Mouse (Mus musculus): ENCODE data around the gene Pdxk. TPM values are rescaled to one million over a fixed set of nuclear protein-coding genes. Genes with fewer than 3 reads are reported as not detected.
A peak's percentile ranks its signal among the peaks of the same experiment; 100 is the strongest.
"Not testable (repeated sequence)": the region's sequence is repeated elsewhere in the genome, so short reads cannot be mapped to it uniquely, and the experiment has no call there.

The Pdxk gene
- polyA plus RNA-seq (2016; fragmentation: Nextera tagmentation; extraction: Ambion mirVana) = 9.0 and 10.0 TPM in 2 replicates

GRCm38 (mm10) chr10:78464792-78465207, at the start of gene Pdxk:
Gene Pdxk (minus strand): TSS chr10:78464975.
- H3K9ac ChIP-seq = peak within 1 kb of the TSS; percentile 65
- whole genome bisulfite sequencing = under 1% methylated on average over 35 of the region's 35 CpGs
- H3K4me1 ChIP-seq = peaks cover 9% of the 10 kb centered on the region
- H3K4me3 ChIP-seq (replicated peaks) = peak within 1 kb of the TSS; percentile 67
- ATAC-seq (ENCODE audit: low FRiP score) = peak; percentile 94
- H3K27me3 ChIP-seq = peaks cover 6% of the 10 kb centered on the region; the same call in 1 of the 2 replicates
- H3K9me3 ChIP-seq = no peaks in the 10 kb centered on the region
- H3K4me2 ChIP-seq = peak within 1 kb of the TSS; percentile 99
- H3K27ac ChIP-seq = no peak within 1 kb of the TSS
- H3K36me3 ChIP-seq (replicated peaks) = no peaks in the 10 kb centered on the region

GRCm38 (mm10) chr10:78502986-78503733, 38.4 kb upstream of the Pdxk start:
- no peaks in the 10 kb centered on the region for H3K27me3 ChIP-seq
- no peaks in the 10 kb centered on the region for H3K9me3 ChIP-seq
- no peaks in the 10 kb centered on the region for H3K36me3 ChIP-seq (replicated peaks)
- H3K4me2 ChIP-seq = no peak overlapping the region
- H3K4me1 ChIP-seq = no peaks in the 10 kb centered on the region
- no peak overlapping the region for H3K9ac ChIP-seq
- ATAC-seq (ENCODE audit: low FRiP score) = no peak
- no peak overlapping the region for H3K4me3 ChIP-seq (replicated peaks)
- H3K27ac ChIP-seq = no peak overlapping the region
- WGBS = 77% methylated on average over 6 of the region's 6 CpGs

- ATAC-seq (ENCODE audit: low FRiP score) = peak; percentile 89
- Histone ChIP-seq H3K27me3 (peaks cover 32% of the 10 kb centered on the region), H3K36me3 (replicated peaks) (no peaks in the 10 kb centered on the region), H3K4me3 (replicated peaks) (peak overlapping the region; percentile 15; the same call in 1 of the 2 replicates), H3K4me1 (no peaks in the 10 kb centered on the region; the same call in 1 of the 2 replicates), H3K9me3 (no peaks in the 10 kb centered on the region), H3K4me2 (peak overlapping the region; percentile 47), H3K9ac (0 out of 2 replicates have a peak overlapping the region, but pooled peaks have one; percentile 1), H3K27ac (no peak overlapping the region)
- 10% methylated on average over 26 of the region's 26 CpGs for WGBS
These were observed 22.8 kb upstream of the Pdxk start for GRCm38 (mm10) chr10:78487431-78488086.

GRCm38 (mm10) chr10:78486871-78487270, 22.1 kb upstream of the Pdxk start:
- no peak for ATAC-seq (ENCODE audit: low FRiP score)
- Histone ChIP-seq H3K27me3 (peaks cover 37% of the 10 kb centered on the region), H3K9ac (no peak overlapping the region), H3K4me3 (replicated peaks) (no peak overlapping the region), H3K4me2 (no peak overlapping the region), H3K9me3 (no peaks in the 10 kb centered on the region), H3K36me3 (replicated peaks) (no peaks in the 10 kb centered on the region), H3K27ac (no peak overlapping the region), H3K4me1 (peaks cover 5% of the 10 kb centered on the region)
- WGBS = 69% methylated on average over 5 of the region's 5 CpGs

- not testable (repeated sequence) for H3K4me1 ChIP-seq; ATAC-seq (ENCODE audit: low FRiP score); H3K9me3 ChIP-seq; H3K4me2 ChIP-seq; H3K27ac ChIP-seq; H3K9ac ChIP-seq; H3K36me3 ChIP-seq (replicated peaks); H3K4me3 ChIP-seq (replicated peaks)
- H3K27me3 ChIP-seq = peaks cover 44% of the 10 kb centered on the region
- 74% methylated on average over 2 of the region's 2 CpGs for WGBS
These were observed 20.6 kb upstream of the Pdxk start for GRCm38 (mm10) chr10:78485369-78485768.

GRCm38 (mm10) chr10:78481928-78482499, 17.2 kb upstream of the Pdxk start:
- no peak overlapping the region for H3K27ac ChIP-seq
- H3K27me3 ChIP-seq = peaks cover 33% of the 10 kb centered on the region
- peak overlapping the region; percentile 52 for H3K4me3 ChIP-seq (replicated peaks)
- H3K4me1 ChIP-seq = peaks cover 10% of the 10 kb centered on the region
- H3K9me3 ChIP-seq = no peaks in the 10 kb centered on the region
- H3K9ac ChIP-seq = peak overlapping the region; percentile 55
- peak; percentile 96 for ATAC-seq (ENCODE audit: low FRiP score)
- peak overlapping the region; percentile 86 for H3K4me2 ChIP-seq
- no peaks in the 10 kb centered on the region for H3K36me3 ChIP-seq (replicated peaks)
- WGBS = under 1% methylated on average over 35 of the region's 35 CpGs

- Histone ChIP-seq H3K27ac (no peak overlapping the region), H3K27me3 (peaks cover 27% of the 10 kb centered on the region), H3K36me3 (replicated peaks) (no peaks in the 10 kb centered on the region), H3K9ac (peak overlapping the region; percentile 55), H3K4me2 (peak overlapping the region; percentile 86), H3K4me3 (replicated peaks) (peak overlapping the region; percentile 52), H3K9me3 (no peaks in the 10 kb centered on the region), H3K4me1 (peaks cover 10% of the 10 kb centered on the region)
- 34% methylated on average over 21 of the region's 21 CpGs for WGBS
- no peak; the same call in 1 of the 2 replicates for ATAC-seq (ENCODE audit: low FRiP score)
These were observed 16.5 kb upstream of the Pdxk start for GRCm38 (mm10) chr10:78480954-78481927.

- Histone ChIP-seq H3K27me3 (0 out of 2 replicates have a peak, but pooled peaks cover 6% of the 10 kb centered on the region), H3K27ac (no peak overlapping the region), H3K4me1 (peaks cover 5% of the 10 kb centered on the region), H3K9ac (no peak overlapping the region), H3K36me3 (replicated peaks) (no peaks in the 10 kb centered on the region), H3K4me2 (no peak overlapping the region), H3K4me3 (replicated peaks) (no peak overlapping the region), H3K9me3 (no peaks in the 10 kb centered on the region)
- ATAC-seq (ENCODE audit: low FRiP score) = no peak
- WGBS = 73% methylated on average over 4 of the region's 4 CpGs
These were observed 12.0 kb upstream of the Pdxk start for GRCm38 (mm10) chr10:78476821-78477220.

GRCm38 (mm10) chr10:78474759-78475158, 10.0 kb upstream of the Pdxk start:
- H3K4me3 ChIP-seq (replicated peaks) = no peak overlapping the region
- 73% methylated on average over 8 of the region's 8 CpGs for WGBS
- no peak for ATAC-seq (ENCODE audit: low FRiP score)

GRCm38 (mm10) chr10:78473434-78473833, 8.7 kb upstream of the Pdxk start:
- ATAC-seq (ENCODE audit: low FRiP score) = no peak
- WGBS = 57% methylated on average over 5 of the region's 5 CpGs
- H3K9ac ChIP-seq = no peak overlapping the region
- no peaks in the 10 kb centered on the region for H3K36me3 ChIP-seq (replicated peaks)
- H3K27ac ChIP-seq = no peak overlapping the region
- H3K4me2 ChIP-seq = no peak overlapping the region
- no peaks in the 10 kb centered on the region for H3K9me3 ChIP-seq
- 0 out of 2 replicates have a peak, but pooled peaks cover 5% of the 10 kb centered on the region for H3K4me1 ChIP-seq
- H3K27me3 ChIP-seq = 0 out of 2 replicates have a peak, but pooled peaks cover 4% of the 10 kb centered on the region
- H3K4me3 ChIP-seq (replicated peaks) = no peak overlapping the region

More at GRCm38 (mm10) chr10:78474759-78475158, 10.0 kb upstream of the Pdxk start:
- Histone ChIP-seq H3K27me3 (0 out of 2 replicates have a peak, but pooled peaks cover 3% of the 10 kb centered on the region), H3K4me2 (no peak overlapping the region), H3K27ac (no peak overlapping the region), H3K36me3 (replicated peaks) (no peaks in the 10 kb centered on the region), H3K9ac (no peak overlapping the region), H3K4me1 (0 out of 2 replicates have a peak, but pooled peaks cover 5% of the 10 kb centered on the region), H3K9me3 (no peaks in the 10 kb centered on the region)

GRCm38 (mm10) chr10:78472046-78472445, 7.3 kb upstream of the Pdxk start:
- Histone ChIP-seq H3K27me3 (0 out of 2 replicates have a peak, but pooled peaks cover 4% of the 10 kb centered on the region), H3K4me2 (no peak overlapping the region), H3K27ac (no peak overlapping the region), H3K4me1 (0 out of 2 replicates have a peak, but pooled peaks cover 5% of the 10 kb centered on the region), H3K9ac (no peak overlapping the region), H3K4me3 (replicated peaks) (no peak overlapping the region), H3K9me3 (no peaks in the 10 kb centered on the region), H3K36me3 (replicated peaks) (no peaks in the 10 kb centered on the region)
- ATAC-seq (ENCODE audit: low FRiP score) = no peak
- 89% methylated on average over 3 of the region's 3 CpGs for WGBS
